Mouse (Mus musculus) liver, embryonic 14.5 days (tissue): ENCODE results near the gene Srbd1. TPM values are rescaled to one million over a fixed set of nuclear protein-coding genes. Genes with fewer than 3 reads are reported as not detected.
A peak's percentile ranks its signal among the peaks of the same experiment; 100 is the strongest.

ENCODE experiments used
- ATAC-seq: fragments of 200-750 bp; cut with Nextera tagmentation; 2 replicates; pipeline ENCODE4 v1.8.0; 2017; ENCODE audit warnings: moderate number of reproducible peaks, mild to moderate bottlenecking, moderate library complexity; ENCODE audit not compliant: insufficient read depth
- DNase-seq, 3 experiments: peaks; one replicate each; pipeline ENCODE4 v3.0.0-alpha.2; 2012 to 2013; ENCODE audit warnings: low read depth in 3 of 3, low spot score in 3 of 3
- H3K27ac ChIP-seq: fragments of 300-500 bp; sonication (generic); 2 replicates; pipeline ENCODE4 v1.5.1; 2014; ENCODE audit warnings: moderate library complexity, mild to moderate bottlenecking, control low read depth, inconsistent platforms
- H3K27me3 ChIP-seq: fragments of 300-500 bp; sonication (generic); 2 replicates; pipeline ENCODE4 v1.6.1; 2014; ENCODE audit warnings: mild to moderate bottlenecking, low read length, moderate library complexity; ENCODE audit not compliant: control insufficient read depth, insufficient read depth
- H3K36me3 ChIP-seq: fragments of 300-500 bp; sonication (generic); replicated peaks from 2 replicates; pipeline ENCODE4 v1.6.1; 2014; ENCODE audit warnings: low read depth; ENCODE audit not compliant: control insufficient read depth, insufficient read depth
- H3K4me1 ChIP-seq, 2 experiments: fragments of 200-500 bp in 1 of 2; fragments of 300-500 bp in 1 of 2; sonication (generic) in 1 of 2; replicated peaks; 2 replicates each; pipeline ENCODE4 v1.6.1; 2012 to 2014; ENCODE audit warnings: antibody characterized with exemption in 1 of 2, inconsistent platforms in 1 of 2, low read length in 1 of 2; ENCODE audit not compliant: control insufficient read depth in 2 of 2, insufficient read depth in 2 of 2
- H3K4me2 ChIP-seq: fragments of 300-500 bp; sonication (generic); 2 replicates; pipeline ENCODE4 v1.6.1; 2014; ENCODE audit warnings: low read depth, mild to moderate bottlenecking, control low read depth, moderate library complexity
- H3K4me3 ChIP-seq, 2 experiments: fragments of 200-500 bp in 1 of 2; fragments of 300-500 bp in 1 of 2; sonication (generic) in 1 of 2; 2 replicates each; pipeline ENCODE4 v1.5.1; 2012 to 2014; ENCODE audit warnings: low read depth in 2 of 2, low read length in 2 of 2, mild to moderate bottlenecking in 2 of 2, control low read depth in 1 of 2, inconsistent platforms in 1 of 2, moderate library complexity in 1 of 2; ENCODE audit not compliant: insufficient read depth in 1 of 2
- H3K9ac ChIP-seq: fragments of 300-500 bp; sonication (generic); replicated peaks from 2 replicates; pipeline ENCODE4 v1.6.1; 2014; ENCODE audit warnings: mild to moderate bottlenecking, control low read depth, moderate library complexity
- H3K9me3 ChIP-seq: fragments of 300-500 bp; sonication (generic); 2 replicates; pipeline ENCODE4 v1.6.1; 2016; ENCODE audit warnings: low read length, mixed read lengths; ENCODE audit not compliant: control insufficient read depth
- CTCF ChIP-seq: IDR thresholded peaks from 2 replicates; pipeline ENCODE4 v1.5.1; 2016; ENCODE audit warnings: antibody characterized with exemption, low read depth, control low read depth
- EP300 ChIP-seq: IDR thresholded peaks from 2 replicates; pipeline ENCODE4 v1.6.1; 2016; ENCODE audit warnings: antibody characterized with exemption, low read depth
- WGBS: fragments of 180-500 bp; shearing (Covaris S2); extraction: QIAGEN DNeasy Blood & Tissue Kit; methylation state at CpG from one replicate; pipeline ENCODE4 v1.1.7; 2014; ENCODE audit not compliant: insufficient replicate concordance; 5-methylcytosine and 5-hydroxymethylcytosine counted together
- polyA plus RNA-seq, 2 experiments: library from polyadenylated mRNA; depleted of rRNA in 1 of 2; stranded (reverse) in 1 of 2; unstranded in 1 of 2; fragments of >200 nt; fragmentation: Nextera tagmentation in 1 of 2; extraction: Ambion mirVana in 1 of 2; gene quantifications; 2 replicates each; pipeline versions ENCODE4 v1.2.1 to v1.2.3; 2012 to 2014

The Srbd1 gene
- polyA plus RNA-seq, 2 experiments, result 3.8 to 4.6 TPM

- H3K4me3 ChIP-seq, result no peak overlapping the region
- no peaks in the 10 kb centered on the region for H3K9me3 ChIP-seq
- H3K4me1 ChIP-seq, result peaks cover 4 to 9% of the 10 kb centered on the region in 2 experiments
- no peak for TF ChIP-seq CTCF
- TF ChIP-seq EP300, result no peak
- H3K9ac ChIP-seq, result no peak overlapping the region
- 74% methylated on average over 10 of the region's 10 CpGs for WGBS
- DNase-seq (no peak), ATAC-seq (no peak)
- H3K27ac ChIP-seq, result no peak overlapping the region
- no peaks in the 10 kb centered on the region for H3K27me3 ChIP-seq
- H3K4me2 ChIP-seq, result no peak overlapping the region
- no peaks in the 10 kb centered on the region for H3K36me3 ChIP-seq
Measured at GRCm38 (mm10) chr17:86008401-86008800, 136.6 kb downstream of the Srbd1 start.

GRCm38 (mm10) chr17:86002113-86002512 is 142.9 kb downstream of the Srbd1 start:
- WGBS, result 50% methylated on average over 6 of the region's 6 CpGs
- DNase-seq (no peak), ATAC-seq (peak; percentile 78)
- Histone ChIP-seq H3K9ac (no peak overlapping the region), H3K4me3 (no peak overlapping the region), H3K27ac (no peak overlapping the region), H3K4me1 (peaks cover 0 to 5% of the 10 kb centered on the region in 2 experiments; a peak in 2 of 4 replicates), H3K9me3 (no peaks in the 10 kb centered on the region), H3K4me2 (peak overlapping the region; percentile 11; the same call in 1 of the 2 replicates), H3K36me3 (0 out of 2 replicates have a peak, but pooled peaks cover 2% of the 10 kb centered on the region), H3K27me3 (no peaks in the 10 kb centered on the region)
- TF ChIP-seq CTCF, result no peak
- no peak for TF ChIP-seq EP300

- Histone ChIP-seq H3K36me3 (0 out of 2 replicates have a peak, but pooled peaks cover 2% of the 10 kb centered on the region), H3K9ac (no peak overlapping the region), H3K27me3 (no peaks in the 10 kb centered on the region), H3K4me1 (peaks cover 0 to 5% of the 10 kb centered on the region in 2 experiments; a peak in 2 of 4 replicates), H3K9me3 (no peaks in the 10 kb centered on the region), H3K4me3 (no peak overlapping the region), H3K27ac (no peak overlapping the region), H3K4me2 (peak overlapping the region; percentile 11; the same call in 1 of the 2 replicates)
- DNase-seq (peak; percentile 14 to 25 (median 24)), ATAC-seq (peak; percentile 88)
- WGBS, result 34% methylated on average over 5 of the region's 5 CpGs
- TF ChIP-seq CTCF, result no peak
- peak; percentile 67 for TF ChIP-seq EP300
Measured at GRCm38 (mm10) chr17:86001667-86002066, 143.3 kb downstream of the Srbd1 start.

- no peak for DNase-seq
- H3K4me3 ChIP-seq, result no peak overlapping the region
- 69% methylated on average over 2 of the region's 2 CpGs for WGBS
- H3K27me3 ChIP-seq, result no peaks in the 10 kb centered on the region
- H3K9me3 ChIP-seq, result no peaks in the 10 kb centered on the region
- TF ChIP-seq EP300 (no peak), CTCF (no peak)
- no peak overlapping the region for H3K27ac ChIP-seq
- H3K36me3 ChIP-seq, result no peaks in the 10 kb centered on the region
- H3K9ac ChIP-seq, result no peak overlapping the region
- H3K4me1 ChIP-seq, result no peaks in the 10 kb centered on the region
- no peak for ATAC-seq
- H3K4me2 ChIP-seq, result no peak overlapping the region
Measured at GRCm38 (mm10) chr17:85995727-85996126, 149.2 kb downstream of the Srbd1 start.

- Histone ChIP-seq H3K4me2 (no peak overlapping the region), H3K4me1 (no peaks in the 10 kb centered on the region), H3K27ac (no peak overlapping the region), H3K9me3 (no peaks in the 10 kb centered on the region), H3K9ac (no peak overlapping the region), H3K4me3 (no peak overlapping the region), H3K27me3 (no peaks in the 10 kb centered on the region), H3K36me3 (no peaks in the 10 kb centered on the region)
- WGBS, result 76% methylated on average over 4 of the region's 4 CpGs
- no peak for DNase-seq
- TF ChIP-seq EP300 (no peak), CTCF (no peak)
- ATAC-seq, result no peak
Measured at GRCm38 (mm10) chr17:85995086-85995485, 149.9 kb downstream of the Srbd1 start.
